In genomic region chr4:108811550-108811949, GRCm38 (mm10) we compare ENCODE assay signal across 25 mouse cellular contexts. TPM values are rescaled to one million over a fixed set of nuclear protein-coding genes. Genes with fewer than 3 reads are reported as not detected.
DNase-seq lines count a peak whose midpoint lies in the region; ATAC-seq and TF ChIP-seq lines count a peak whose summit lies in the region.
"Had no signal": no experiment of that assay in that cellular context is flagged by ENCODE, and none has a peak within 500 bp of the region (broad histone marks: within the 10 kb centered on the region; RNA-seq: fewer than 3 reads in every experiment).

No protein-coding gene starts in this region.

- no peaks in the 10 kb centered on the region for H3K9me3 ChIP-seq in hindbrain, postnatal 0 days (ENCODE audit: low read length)
- no peaks in the 10 kb centered on the region for H3K9me3 ChIP-seq in hindbrain, embryonic 10.5 days
- H3K9me3 ChIP-seq in midbrain, embryonic 13.5 days, result no peaks in the 10 kb centered on the region
- H3K9me3 ChIP-seq in midbrain, postnatal 0 days (ENCODE audit: low read length), result no peaks in the 10 kb centered on the region
- H3K9me3 ChIP-seq: embryonic facial prominence, embryonic 13.5 days; embryonic facial prominence, embryonic 15.5 days; forebrain, embryonic 10.5 days; forebrain, embryonic 12.5 days had no signal

- no peak overlapping the region for H3ac ChIP-seq in myocyte (ENCODE audit: control insufficient read depth, insufficient read length)

- H3K36me3 ChIP-seq in hindbrain, postnatal 0 days (ENCODE audit: insufficient read depth, low read length), result no peaks in the 10 kb centered on the region
- peaks cover 18% of the 10 kb centered on the region for H3K36me3 ChIP-seq in hindbrain, embryonic 10.5 days
- H3K36me3 ChIP-seq in midbrain, embryonic 13.5 days, result peaks cover 12% of the 10 kb centered on the region
- H3K36me3 ChIP-seq in midbrain, postnatal 0 days (ENCODE audit: insufficient read depth, low read length), result no peaks in the 10 kb centered on the region
- peaks cover 8% of the 10 kb centered on the region for H3K36me3 ChIP-seq in myocyte (ENCODE audit: control insufficient read depth, insufficient read depth)

- H3K27me3 ChIP-seq in hindbrain, postnatal 0 days (ENCODE audit: insufficient read depth, low read length), result no peaks in the 10 kb centered on the region
- no peaks in the 10 kb centered on the region for H3K27me3 ChIP-seq in hindbrain, embryonic 10.5 days (ENCODE audit: insufficient read depth, poor library complexity, severe bottlenecking)
- H3K27me3 ChIP-seq in midbrain, embryonic 13.5 days, result no peaks in the 10 kb centered on the region
- H3K27me3 ChIP-seq in midbrain, postnatal 0 days (ENCODE audit: insufficient read depth, low read length), result no peaks in the 10 kb centered on the region
- H3K27me3 ChIP-seq in myocyte (ENCODE audit: control insufficient read depth, insufficient read depth, insufficient read length), result no peaks in the 10 kb centered on the region
- H3K27me3 ChIP-seq: embryonic facial prominence, embryonic 13.5 days; embryonic facial prominence, embryonic 15.5 days; forebrain, embryonic 12.5 days had no signal

- no peaks in the 10 kb centered on the region for H3K79me2 ChIP-seq in myocyte (ENCODE audit: control insufficient read depth, insufficient read depth)

- no peaks in the 10 kb centered on the region for H3K4me1 ChIP-seq in hindbrain, postnatal 0 days (ENCODE audit: insufficient read depth, low read length)
- no peaks in the 10 kb centered on the region for H3K4me1 ChIP-seq in hindbrain, embryonic 10.5 days (replicated peaks)
- no peaks in the 10 kb centered on the region for H3K4me1 ChIP-seq in midbrain, embryonic 13.5 days (replicated peaks)
- no peaks in the 10 kb centered on the region for H3K4me1 ChIP-seq in midbrain, postnatal 0 days (ENCODE audit: insufficient read depth, low read length)
- H3K4me1 ChIP-seq: embryonic facial prominence, embryonic 13.5 days; embryonic facial prominence, embryonic 15.5 days; forebrain, embryonic 10.5 days; forebrain, embryonic 12.5 days had no signal

- ATAC-seq in hindbrain, postnatal 0 days, result peak; percentile 15; the same call in 1 of the 2 replicates
- ATAC-seq in midbrain, embryonic 13.5 days, result peak; percentile 50; the same call in 1 of the 2 replicates
- no peak for ATAC-seq in midbrain, postnatal 0 days (ENCODE audit: low FRiP score)
- ATAC-seq: forebrain, embryonic 14.5 days had no signal

- no peak overlapping the region for H3K27ac ChIP-seq in hindbrain, postnatal 0 days
- no peak overlapping the region for H3K27ac ChIP-seq in hindbrain, embryonic 10.5 days
- no peak overlapping the region for H3K27ac ChIP-seq in midbrain, embryonic 13.5 days
- H3K27ac ChIP-seq in midbrain, postnatal 0 days (ENCODE audit: low read depth, low read length), result no peak overlapping the region
- H3K27ac ChIP-seq: embryonic facial prominence, embryonic 13.5 days; embryonic facial prominence, embryonic 15.5 days; forebrain, embryonic 10.5 days; forebrain, embryonic 12.5 days had no signal

- H3K4me3 ChIP-seq in hindbrain, postnatal 0 days (ENCODE audit: low read length), result no peak overlapping the region
- no peak overlapping the region for H3K4me3 ChIP-seq in hindbrain, embryonic 10.5 days
- H3K4me3 ChIP-seq in midbrain, embryonic 13.5 days (replicated peaks), result no peak overlapping the region
- no peak overlapping the region for H3K4me3 ChIP-seq in midbrain, postnatal 0 days (ENCODE audit: low read depth, low read length)
- H3K4me3 ChIP-seq in myocyte, result no peak overlapping the region
- H3K4me3 ChIP-seq: embryonic facial prominence, embryonic 13.5 days; embryonic facial prominence, embryonic 15.5 days; erythroblast, embryonic 14.5 days; forebrain, embryonic 10.5 days; forebrain, embryonic 12.5 days had no signal

- no peak for TF ChIP-seq CTCF in hindbrain, postnatal 0 days (IDR thresholded peaks at IDR 0.05; ENCODE audit: low read depth)
- TF ChIP-seq CTCF in midbrain, postnatal 0 days (IDR thresholded peaks at IDR 0.05), result no peak

- no peak overlapping the region for H3K9ac ChIP-seq in hindbrain, postnatal 0 days (replicated peaks; ENCODE audit: low read length)
- no peak overlapping the region for H3K9ac ChIP-seq in midbrain, embryonic 13.5 days (replicated peaks)
- H3K9ac ChIP-seq in midbrain, postnatal 0 days (replicated peaks; ENCODE audit: low read length, poor library complexity, severe bottlenecking), result no peak overlapping the region
- H3K9ac ChIP-seq: embryonic facial prominence, embryonic 13.5 days; embryonic facial prominence, embryonic 15.5 days; forebrain, embryonic 12.5 days had no signal

- H3K4me2 ChIP-seq in hindbrain, postnatal 0 days (ENCODE audit: low read depth, low read length), result no peak overlapping the region
- no peak overlapping the region for H3K4me2 ChIP-seq in midbrain, embryonic 13.5 days (replicated peaks)
- no peak overlapping the region for H3K4me2 ChIP-seq in midbrain, postnatal 0 days (ENCODE audit: low read depth, low read length, poor library complexity, severe bottlenecking)
- no peak overlapping the region for H3K4me2 ChIP-seq in myocyte (ENCODE audit: low read depth)
- H3K4me2 ChIP-seq: embryonic facial prominence, embryonic 13.5 days; embryonic facial prominence, embryonic 15.5 days; forebrain, embryonic 12.5 days had no signal

- 56% methylated on average over 6 of the region's 6 CpGs for WGBS in hindbrain, postnatal 0 days
- 69% methylated on average over 6 of the region's 6 CpGs for WGBS in hindbrain, embryonic 10.5 days
- WGBS in midbrain, embryonic 13.5 days, result 49% methylated on average over 6 of the region's 6 CpGs
- WGBS in midbrain, postnatal 0 days, result 42% methylated on average over 6 of the region's 6 CpGs

- no peak for TF ChIP-seq POLR2A in myocyte (IDR thresholded peaks at IDR 0.05; ENCODE audit: insufficient read length, low read depth)

- DNase-seq in hindbrain, postnatal 0 days (ENCODE audit: low spot score), result no peak
- DNase-seq in hindbrain, embryonic 10.5 days (ENCODE audit: low spot score), result no peak
- DNase-seq in midbrain, postnatal 0 days (ENCODE audit: low spot score), result no peak
- DNase-seq in retina, postnatal 1 day, result peak; percentile 29
- DNase-seq in retina, embryonic 14.5 days (ENCODE audit: low spot score), result no peak
- DNase-seq in left cerebral cortex, adult 11 months (ENCODE audit: low spot score), result no peak
- DNase-seq: adrenal gland, postnatal 25 days; cerebellum, adult 11 months; cerebellum, adult 18-20 months; cerebellum, adult 8-10 months; cerebellum, adult 9-11 months; cerebellum, postnatal 14 days; cerebellum, postnatal 36 days; embryo, embryonic 11 days had no signal

TF ChIP-seq in myocyte, 11 proteins besides CTCF, POLR2A, EP300 and RAD21 (continues in another document):
- TF ChIP-seq SRF (IDR thresholded peaks at IDR 0.05; ENCODE audit: control insufficient read depth, insufficient read length, low read depth), result no peak
- no peak for TF ChIP-seq MYOG (IDR thresholded peaks at IDR 0.05; ENCODE audit: control insufficient read depth in 1 of 3, insufficient read depth in 1 of 3, insufficient read length in 2 of 3, low read depth in 2 of 3)

RNA-seq across cellular contexts. Expression of gene Btf3l4, which starts 21.9 kb away (rescaled TPM):
- 80.6 and 89.6 TPM in 2 replicates for total RNA-seq in hindbrain, postnatal 0 days (2014; rRNA removed)
- polyA plus RNA-seq in hindbrain, postnatal 0 days (2015; fragmentation: Nextera tagmentation; extraction: Ambion mirVana), result 149 and 152 TPM in 2 replicates
- 198 and 208 TPM in 2 replicates for polyA plus RNA-seq in hindbrain, embryonic 10.5 days (2016; fragmentation: Nextera tagmentation; extraction: Ambion mirVana)
- 256 and 274 TPM in 2 replicates for polyA plus RNA-seq in midbrain, embryonic 13.5 days (2015; fragmentation: Nextera tagmentation; extraction: Ambion mirVana)
- 101 and 137 TPM in 2 replicates for total RNA-seq in midbrain, postnatal 0 days (2014; rRNA removed)
- polyA plus RNA-seq in midbrain, postnatal 0 days (2015; fragmentation: Nextera tagmentation; extraction: Ambion mirVana), result 156 and 164 TPM in 2 replicates
- 64.3 TPM for polyA plus RNA-seq in myocyte (2012; fragmentation: generic; extraction: Trizol)

RNA-seq across cellular contexts. Expression of gene Txndc12, which starts 22.9 kb away (rescaled TPM):
- 38.1 and 41.3 TPM in 2 replicates for total RNA-seq in hindbrain, postnatal 0 days (2014; rRNA removed)
- polyA plus RNA-seq in hindbrain, postnatal 0 days (2015; fragmentation: Nextera tagmentation; extraction: Ambion mirVana), result 68.2 and 73.3 TPM in 2 replicates
- polyA plus RNA-seq in hindbrain, embryonic 10.5 days (2016; fragmentation: Nextera tagmentation; extraction: Ambion mirVana), result 104 and 106 TPM in 2 replicates
- polyA plus RNA-seq in midbrain, embryonic 13.5 days (2015; fragmentation: Nextera tagmentation; extraction: Ambion mirVana), result 79.6 and 80.6 TPM in 2 replicates
- total RNA-seq in midbrain, postnatal 0 days (2014; rRNA removed), result 36.1 and 48.5 TPM in 2 replicates
- polyA plus RNA-seq in midbrain, postnatal 0 days (2015; fragmentation: Nextera tagmentation; extraction: Ambion mirVana), result 59.7 and 61.0 TPM in 2 replicates
- 46.4 TPM for polyA plus RNA-seq in myocyte (2012; fragmentation: generic; extraction: Trizol)

RNA-seq across cellular contexts. Expression of gene Zfyve9, which starts 31.0 kb away (rescaled TPM):
- 25.9 and 28.5 TPM in 2 replicates for total RNA-seq in hindbrain, postnatal 0 days (2014; rRNA removed)
- 9.2 and 10.0 TPM in 2 replicates for polyA plus RNA-seq in hindbrain, postnatal 0 days (2015; fragmentation: Nextera tagmentation; extraction: Ambion mirVana)
- polyA plus RNA-seq in hindbrain, embryonic 10.5 days (2016; fragmentation: Nextera tagmentation; extraction: Ambion mirVana), result 4.2 and 4.9 TPM in 2 replicates
- polyA plus RNA-seq in midbrain, embryonic 13.5 days (2015; fragmentation: Nextera tagmentation; extraction: Ambion mirVana), result 5.6 and 6.1 TPM in 2 replicates
- total RNA-seq in midbrain, postnatal 0 days (2014; rRNA removed), result 29.9 and 36.0 TPM in 2 replicates
- 7.2 and 9.1 TPM in 2 replicates for polyA plus RNA-seq in midbrain, postnatal 0 days (2015; fragmentation: Nextera tagmentation; extraction: Ambion mirVana)
- polyA plus RNA-seq in myocyte (2012; fragmentation: generic; extraction: Trizol), result 8.2 TPM
- total RNA-seq: MEL had no signal
- polyA plus RNA-seq: erythroblast, embryonic 14.5 days had no signal

RNA-seq across cellular contexts. Expression of gene Kti12, which starts 36.0 kb away (rescaled TPM):
- 34.5 and 34.8 TPM in 2 replicates for total RNA-seq in hindbrain, postnatal 0 days (2014; rRNA removed)
- polyA plus RNA-seq in hindbrain, postnatal 0 days (2015; fragmentation: Nextera tagmentation; extraction: Ambion mirVana), result 29.4 and 29.7 TPM in 2 replicates
- 52.5 and 57.7 TPM in 2 replicates for polyA plus RNA-seq in hindbrain, embryonic 10.5 days (2016; fragmentation: Nextera tagmentation; extraction: Ambion mirVana)
- polyA plus RNA-seq in midbrain, embryonic 13.5 days (2015; fragmentation: Nextera tagmentation; extraction: Ambion mirVana), result 30.6 and 30.9 TPM in 2 replicates
- total RNA-seq in midbrain, postnatal 0 days (2014; rRNA removed), result 24.0 and 34.4 TPM in 2 replicates
- polyA plus RNA-seq in midbrain, postnatal 0 days (2015; fragmentation: Nextera tagmentation; extraction: Ambion mirVana), result 21.2 and 22.3 TPM in 2 replicates
- 30.7 TPM for polyA plus RNA-seq in myocyte (2012; fragmentation: generic; extraction: Trizol)

RNA-seq across cellular contexts. Expression of gene A730015C16Rik, which starts 36.9 kb away (rescaled TPM):
- 1.4 TPM in 1 of 2 replicates, not detected in the other for total RNA-seq in hindbrain, postnatal 0 days (2014; rRNA removed)
- 1.2 and 1.6 TPM in 2 replicates for polyA plus RNA-seq in hindbrain, postnatal 0 days (2015; fragmentation: Nextera tagmentation; extraction: Ambion mirVana)
- 1.5 and 1.8 TPM in 2 replicates for polyA plus RNA-seq in hindbrain, embryonic 10.5 days (2016; fragmentation: Nextera tagmentation; extraction: Ambion mirVana)
- 2.5 and 2.6 TPM in 2 replicates for polyA plus RNA-seq in midbrain, embryonic 13.5 days (2015; fragmentation: Nextera tagmentation; extraction: Ambion mirVana)
- total RNA-seq in midbrain, postnatal 0 days (2014; rRNA removed), result 1.3 TPM in 1 of 2 replicates, not detected in the other
- 0.83 and 1.1 TPM in 2 replicates for polyA plus RNA-seq in midbrain, postnatal 0 days (2015; fragmentation: Nextera tagmentation; extraction: Ambion mirVana)
- polyA plus RNA-seq in myocyte (2012; fragmentation: generic; extraction: Trizol), result 0.17 TPM
- total RNA-seq: adrenal gland, adult 2 months; adrenal gland, postnatal 10 days; adrenal gland, postnatal 25 days had no signal
- polyA plus RNA-seq: adrenal gland, adult 2 months; erythroblast, embryonic 14.5 days had no signal
